Mouse (Mus musculus) kidney, embryonic 14.5 days (tissue): ENCODE results near the gene Ssna1. TPM values are rescaled to one million over a fixed set of nuclear protein-coding genes. Genes with fewer than 3 reads are reported as not detected.
A peak's percentile ranks its signal among the peaks of the same experiment; 100 is the strongest.

Source experiments
- ATAC-seq: fragments of 200-750 bp; cut with Nextera tagmentation; 2 replicates; pipeline ENCODE4 v1.8.0; 2017; ENCODE audit warnings: moderate number of reproducible peaks, mild to moderate bottlenecking, moderate TSS enrichment, moderate library complexity; ENCODE audit not compliant: low FRiP score, low TSS enrichment
- H3K27ac ChIP-seq: fragments of 300-500 bp; sonication (generic); 2 replicates; pipeline ENCODE4 v1.5.1; 2014; ENCODE audit warnings: low read depth, mild to moderate bottlenecking, low read length, moderate library complexity, mixed read lengths
- H3K27me3 ChIP-seq: fragments of 300-500 bp; sonication (generic); 2 replicates; pipeline ENCODE4 v1.6.1; 2014; ENCODE audit warnings: mild to moderate bottlenecking, low read length; ENCODE audit not compliant: control insufficient read depth, insufficient read depth
- H3K36me3 ChIP-seq: fragments of 300-500 bp; sonication (generic); 2 replicates; pipeline ENCODE4 v1.6.1; 2014; ENCODE audit warnings: low read length, mixed read lengths; ENCODE audit not compliant: control insufficient read depth, insufficient read depth
- H3K4me1 ChIP-seq: fragments of 300-500 bp; sonication (generic); 2 replicates; pipeline ENCODE4 v1.6.1; 2014; ENCODE audit warnings: low read length, mixed read lengths; ENCODE audit not compliant: control insufficient read depth, insufficient read depth
- H3K4me2 ChIP-seq: fragments of 300-500 bp; sonication (generic); replicated peaks from 2 replicates; pipeline ENCODE4 v1.6.1; 2014; ENCODE audit warnings: low read depth, mild to moderate bottlenecking, low read length
- H3K4me3 ChIP-seq: fragments of 300-500 bp; sonication (generic); 2 replicates; pipeline ENCODE4 v1.5.1; 2014; ENCODE audit warnings: mild to moderate bottlenecking, low read length
- H3K9ac ChIP-seq: fragments of 300-500 bp; sonication (generic); 2 replicates; pipeline ENCODE4 v1.6.1; 2014; ENCODE audit warnings: low read depth, mild to moderate bottlenecking, low read length, moderate library complexity
- H3K9me3 ChIP-seq: fragments of 300-500 bp; sonication (generic); 2 replicates; pipeline ENCODE4 v1.6.1; 2016; ENCODE audit warnings: low read length; ENCODE audit not compliant: control insufficient read depth
- WGBS: fragments of 180-500 bp; shearing (Covaris S2); extraction: QIAGEN DNeasy Blood & Tissue Kit; methylation state at CpG from one replicate; pipeline ENCODE4 v1.1.7; 2014; 5-methylcytosine and 5-hydroxymethylcytosine counted together
- polyA plus RNA-seq: library from polyadenylated mRNA; unstranded; fragments of >200 nt; fragmentation: Nextera tagmentation; extraction: Ambion mirVana; gene quantifications from 2 replicates; pipeline ENCODE4 v1.2.1, GENCODE M21; 2014

Ssna1 gene
- polyA plus RNA-seq, 1 experiment from 2014 or later, result 212 TPM

- peak overlapping the region; percentile 45 for H3K9ac ChIP-seq
- H3K27me3 ChIP-seq, result peaks cover 10% of the 10 kb centered on the region; the same call in 1 of the 2 replicates
- no peaks in the 10 kb centered on the region for H3K9me3 ChIP-seq
- peak overlapping the region; percentile 93 for H3K4me2 ChIP-seq
- WGBS, result 1% methylated on average over 29 of the region's 29 CpGs
- H3K36me3 ChIP-seq, result peaks cover 4% of the 10 kb centered on the region; the same call in 1 of the 2 replicates
- peak overlapping the region; percentile 24 for H3K4me3 ChIP-seq
- H3K27ac ChIP-seq, result peak overlapping the region; percentile 8; the same call in 1 of the 2 replicates
- peaks cover 12% of the 10 kb centered on the region; the same call in 1 of the 2 replicates for H3K4me1 ChIP-seq
- peak; percentile 89 for ATAC-seq
These were observed 31.4 kb downstream of the Ssna1 start for GRCm38 (mm10) chr2:25240723-25241437.

GRCm38 (mm10) chr2:25240310-25240709 lies 31.9 kb downstream of the Ssna1 start:
- H3K4me2 ChIP-seq, result peak overlapping the region; percentile 93
- ATAC-seq, result 0 out of 2 replicates have a peak, but pooled peaks have one; percentile 2
- peak overlapping the region; percentile 24 for H3K4me3 ChIP-seq
- peaks cover 1% of the 10 kb centered on the region; the same call in 1 of the 2 replicates for H3K36me3 ChIP-seq
- peaks cover 10% of the 10 kb centered on the region; the same call in 1 of the 2 replicates for H3K27me3 ChIP-seq
- H3K9ac ChIP-seq, result peak overlapping the region; percentile 45; the same call in 1 of the 2 replicates
- H3K4me1 ChIP-seq, result peaks cover 12% of the 10 kb centered on the region; the same call in 1 of the 2 replicates
- H3K9me3 ChIP-seq, result no peaks in the 10 kb centered on the region
- WGBS, result 55% methylated on average over 8 of the region's 8 CpGs
- H3K27ac ChIP-seq, result no peak overlapping the region; the same call in 1 of the 2 replicates

DNA sequence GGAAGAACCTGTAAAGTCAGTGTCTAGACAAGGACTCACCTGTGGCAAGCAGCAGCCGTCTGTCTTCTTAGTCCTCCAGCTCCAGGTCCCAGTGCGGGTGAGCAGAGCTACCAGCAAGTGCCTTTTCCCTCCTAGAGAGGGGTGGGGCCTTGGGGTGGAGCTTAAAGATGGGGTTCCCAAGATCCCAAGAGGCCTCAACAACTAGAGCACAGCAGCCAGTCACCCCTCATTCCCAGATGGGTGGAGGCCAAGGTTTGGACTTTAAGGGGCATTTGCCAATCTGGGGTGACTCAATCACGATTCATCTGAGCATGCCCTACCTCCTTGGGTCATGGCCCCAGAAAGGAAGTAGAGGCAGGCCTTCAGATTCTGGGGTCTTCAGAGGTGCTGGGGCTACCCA lies 32.5 kb downstream of the Ssna1 start:
- no peak for ATAC-seq
- Histone ChIP-seq H3K9me3 (no peaks in the 10 kb centered on the region), H3K27me3 (peaks cover 10% of the 10 kb centered on the region; the same call in 1 of the 2 replicates), H3K9ac (no peak overlapping the region), H3K36me3 (no peaks in the 10 kb centered on the region), H3K4me2 (no peak overlapping the region), H3K4me3 (no peak overlapping the region), H3K4me1 (peaks cover 12% of the 10 kb centered on the region; the same call in 1 of the 2 replicates), H3K27ac (no peak overlapping the region)
- WGBS, result 82% methylated on average over 3 of the region's 3 CpGs

GRCm38 (mm10) chr2:25238106-25238505 lies 34.1 kb downstream of the Ssna1 start:
- Histone ChIP-seq H3K9ac (no peak overlapping the region), H3K27ac (no peak overlapping the region), H3K4me3 (no peak overlapping the region), H3K36me3 (no peaks in the 10 kb centered on the region), H3K9me3 (no peaks in the 10 kb centered on the region), H3K27me3 (peaks cover 10% of the 10 kb centered on the region; the same call in 1 of the 2 replicates), H3K4me2 (no peak overlapping the region), H3K4me1 (peaks cover 12% of the 10 kb centered on the region; the same call in 1 of the 2 replicates)
- ATAC-seq, result no peak

GRCm38 (mm10) chr2:25237522-25237921 lies 34.7 kb downstream of the Ssna1 start:
- Histone ChIP-seq H3K4me1 (peaks cover 7% of the 10 kb centered on the region; the same call in 1 of the 2 replicates), H3K27ac (no peak overlapping the region), H3K9ac (no peak overlapping the region), H3K9me3 (no peaks in the 10 kb centered on the region), H3K4me2 (no peak overlapping the region), H3K36me3 (no peaks in the 10 kb centered on the region), H3K27me3 (peaks cover 6% of the 10 kb centered on the region; the same call in 1 of the 2 replicates), H3K4me3 (no peak overlapping the region)
- no peak for ATAC-seq
- WGBS, result 58% methylated on average over 4 of the region's 4 CpGs

GRCm38 (mm10) chr2:25236614-25237013 lies 35.6 kb downstream of the Ssna1 start, which contains the start of gene Rnf224:
Rnf224 (minus strand) TSS chr2:25236787.
- WGBS, result 32% methylated on average over 8 of the region's 8 CpGs
- peaks cover 5% of the 10 kb centered on the region; the same call in 1 of the 2 replicates for H3K4me1 ChIP-seq
- ATAC-seq, result no peak
- H3K9ac ChIP-seq, result no peak within 1 kb of the TSS
- no peaks in the 10 kb centered on the region for H3K36me3 ChIP-seq
- H3K4me3 ChIP-seq, result no peak within 1 kb of the TSS
- no peak within 1 kb of the TSS for H3K4me2 ChIP-seq
- H3K27me3 ChIP-seq, result no peaks in the 10 kb centered on the region
- H3K27ac ChIP-seq, result no peak within 1 kb of the TSS
- H3K9me3 ChIP-seq, result no peaks in the 10 kb centered on the region

GRCm38 (mm10) chr2:25234551-25235220 lies 37.6 kb downstream of the Ssna1 start:
- 68% methylated on average over 5 of the region's 5 CpGs for WGBS
- H3K9ac ChIP-seq, result no peak overlapping the region
- no peaks in the 10 kb centered on the region for H3K27me3 ChIP-seq
- no peaks in the 10 kb centered on the region for H3K4me1 ChIP-seq
- no peaks in the 10 kb centered on the region for H3K9me3 ChIP-seq
- no peak overlapping the region for H3K27ac ChIP-seq
- no peak overlapping the region for H3K4me3 ChIP-seq
- no peaks in the 10 kb centered on the region for H3K36me3 ChIP-seq
- ATAC-seq, result no peak
- H3K4me2 ChIP-seq, result no peak overlapping the region

DNA sequence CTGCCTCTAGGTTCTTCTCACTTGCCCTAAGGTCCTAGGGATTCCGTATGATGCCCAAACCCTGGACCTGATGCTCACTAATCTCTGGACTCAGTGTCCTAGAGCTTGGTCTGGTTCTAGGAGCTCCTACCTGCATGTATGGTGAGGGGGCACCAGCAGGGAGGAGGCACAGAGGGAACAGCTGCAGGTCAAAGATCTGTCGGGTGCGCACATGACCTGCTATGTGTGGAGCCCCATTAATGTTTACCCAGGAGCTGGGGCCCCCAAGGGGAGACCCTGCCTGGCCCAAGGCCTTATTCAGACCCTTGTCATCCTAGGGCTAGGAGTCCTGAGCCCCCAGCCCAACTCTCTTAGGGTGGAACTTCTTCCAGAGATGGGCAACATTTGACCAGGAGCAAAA lies 38.2 kb downstream of the Ssna1 start, which contains the start of gene Slc34a3:
Gene Slc34a3 (minus strand): TSS at position 315 of the 400 bp plus-strand sequence.
- ATAC-seq, result no peak
- H3K27ac ChIP-seq, result no peak within 1 kb of the TSS

More for the DNA sequence above, 38.2 kb downstream of the Ssna1 start, which contains the start of gene Slc34a3:
- H3K9ac ChIP-seq, result no peak within 1 kb of the TSS
- no peaks in the 10 kb centered on the region for H3K27me3 ChIP-seq
- H3K9me3 ChIP-seq, result no peaks in the 10 kb centered on the region
- H3K36me3 ChIP-seq, result no peaks in the 10 kb centered on the region
- no peak within 1 kb of the TSS for H3K4me2 ChIP-seq
- no peak within 1 kb of the TSS for H3K4me3 ChIP-seq
- WGBS, result 68% methylated on average over 3 of the region's 3 CpGs
- H3K4me1 ChIP-seq, result no peaks in the 10 kb centered on the region
